Mouse (Mus musculus): ENCODE measurements around the gene Sycp1.

DNA sequence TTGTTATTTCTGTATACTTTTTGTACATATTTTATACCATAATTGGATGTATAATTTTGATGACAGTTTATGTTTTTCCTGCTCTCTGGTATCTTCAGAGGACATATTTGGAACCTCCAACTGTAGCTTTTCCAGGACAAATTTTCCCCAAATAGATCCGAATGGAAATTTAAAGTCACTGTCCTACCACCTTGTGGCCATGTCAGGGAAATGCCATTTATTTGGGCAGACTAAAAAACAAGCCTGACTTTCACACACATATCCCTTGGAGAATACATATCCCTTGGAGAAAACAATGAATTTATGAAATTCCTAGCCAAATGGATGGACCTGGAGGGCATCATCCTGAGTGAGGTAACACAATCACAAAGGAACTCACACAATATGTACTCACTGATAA, 93.5 kb downstream of the Sycp1 start:
- TF ChIP-seq POLR2A (IDR thresholded peaks at IDR 0.05; ENCODE audit: borderline replicate concordance, extremely low read depth, low read depth, low read length) (no peak), CTCF (IDR thresholded peaks at IDR 0.05; ENCODE audit: insufficient read depth, low read length) (no peak)
